Comparison of ENCODE assay signal across 8 mouse cellular contexts in genomic region chr1:86492095-86493070, GRCm38 (mm10). TPM values are rescaled to one million over a fixed set of nuclear protein-coding genes. Genes with fewer than 3 reads are reported as not detected.
A peak's percentile ranks its signal among the peaks of the same experiment; 100 is the strongest.
DNase-seq lines count a peak whose midpoint lies in the region; ATAC-seq and TF ChIP-seq lines count a peak whose summit lies in the region.

No protein-coding gene starts in this region.

- no peak for DNase-seq in midbrain, embryonic 10.5 days (ENCODE audit: low spot score)
- DNase-seq in midbrain, embryonic 11.5 days (ENCODE audit: low spot score, missing footprints), result no peak
- peak; percentile 64 to 80 for DNase-seq in spleen, postnatal 4 days (ENCODE audit: low spot score in 2 of 2)
- DNase-seq in right cerebral cortex, adult 2 months (ENCODE audit: low spot score in 2 of 2), result no peak
- DNase-seq in c-Kit-positive CD71-positive TER-119-positive erythroid progenitor cells, embryonic 14.5 days (ENCODE audit: low spot score), result no peak

- H3K4me3 ChIP-seq in midbrain, embryonic 10.5 days, result no peak overlapping the region
- H3K4me3 ChIP-seq in midbrain, embryonic 11.5 days (ENCODE audit: low read depth, low read length), result no peak overlapping the region
- no peak overlapping the region for H3K4me3 ChIP-seq in intestine, postnatal 0 days (ENCODE audit: low read depth, low read length)
- H3K4me3 ChIP-seq in lung, embryonic 16.5 days (ENCODE audit: low read length), result no peak overlapping the region

- WGBS in midbrain, embryonic 10.5 days, result 73% methylated on average over 9 of the region's 9 CpGs
- 70% methylated on average over 9 of the region's 9 CpGs for WGBS in midbrain, embryonic 11.5 days
- 58% methylated on average over 9 of the region's 9 CpGs for WGBS in intestine, postnatal 0 days
- WGBS in lung, embryonic 16.5 days, result 58% methylated on average over 9 of the region's 9 CpGs

- no peak overlapping the region for H3K9ac ChIP-seq in midbrain, embryonic 11.5 days (ENCODE audit: low read length)
- no peak overlapping the region for H3K9ac ChIP-seq in intestine, postnatal 0 days (ENCODE audit: low read depth, low read length)
- H3K9ac ChIP-seq in lung, embryonic 16.5 days (ENCODE audit: low read length), result peak overlapping the region; percentile 63

- 0 out of 2 replicates have a peak, but pooled peaks cover 3% of the 10 kb centered on the region for H3K36me3 ChIP-seq in midbrain, embryonic 10.5 days
- H3K36me3 ChIP-seq in midbrain, embryonic 11.5 days (ENCODE audit: control insufficient read depth, insufficient read depth, low read length), result no peaks in the 10 kb centered on the region
- H3K36me3 ChIP-seq in intestine, postnatal 0 days (ENCODE audit: control insufficient read depth, insufficient read depth), result no peaks in the 10 kb centered on the region
- no peaks in the 10 kb centered on the region for H3K36me3 ChIP-seq in lung, embryonic 16.5 days (ENCODE audit: control insufficient read depth, insufficient read depth, low read length)

- no peak for ATAC-seq in midbrain, embryonic 11.5 days (ENCODE audit: low FRiP score)
- ATAC-seq in erythroblast, adult 5-6 weeks (replicated peaks; ENCODE audit: low FRiP score, poor library complexity, severe bottlenecking), result peak; percentile 44
- no peak for ATAC-seq in intestine, postnatal 0 days
- peak; percentile 11 for ATAC-seq in lung, embryonic 16.5 days (ENCODE audit: low read depth)

- H3K27ac ChIP-seq in midbrain, embryonic 10.5 days (replicated peaks), result peak overlapping the region; percentile 72
- H3K27ac ChIP-seq in midbrain, embryonic 11.5 days (ENCODE audit: low read depth, low read length), result no peak overlapping the region
- peak overlapping the region; percentile 75 for H3K27ac ChIP-seq in intestine, postnatal 0 days (ENCODE audit: low read depth, low read length)
- H3K27ac ChIP-seq in lung, embryonic 16.5 days (ENCODE audit: low read length), result peak overlapping the region; percentile 99

- H3K4me2 ChIP-seq in midbrain, embryonic 11.5 days, result no peak overlapping the region
- no peak overlapping the region for H3K4me2 ChIP-seq in intestine, postnatal 0 days (replicated peaks; ENCODE audit: low read depth)
- 0 out of 2 replicates have a peak overlapping the region, but pooled peaks have one; percentile 24 for H3K4me2 ChIP-seq in lung, embryonic 16.5 days (ENCODE audit: low read depth, low read length)

- H3K27me3 ChIP-seq in midbrain, embryonic 10.5 days (ENCODE audit: low read depth, poor library complexity, severe bottlenecking), result no peaks in the 10 kb centered on the region
- H3K27me3 ChIP-seq in midbrain, embryonic 11.5 days (ENCODE audit: control insufficient read depth, insufficient read depth, low read length), result no peaks in the 10 kb centered on the region
- H3K27me3 ChIP-seq in intestine, postnatal 0 days (replicated peaks; ENCODE audit: control insufficient read depth, insufficient read depth, low read length), result no peaks in the 10 kb centered on the region
- no peaks in the 10 kb centered on the region for H3K27me3 ChIP-seq in lung, embryonic 16.5 days (ENCODE audit: control insufficient read depth, insufficient read depth, low read depth, low read length)

- H3K4me1 ChIP-seq in midbrain, embryonic 10.5 days, result peaks cover 28% of the 10 kb centered on the region
- peaks cover 8% of the 10 kb centered on the region; the same call in 1 of the 2 replicates for H3K4me1 ChIP-seq in midbrain, embryonic 11.5 days (ENCODE audit: control insufficient read depth, insufficient read depth, low read length)
- H3K4me1 ChIP-seq in intestine, postnatal 0 days (replicated peaks; ENCODE audit: control insufficient read depth, insufficient read depth, low read length), result peaks cover 18% of the 10 kb centered on the region
- H3K4me1 ChIP-seq in lung, embryonic 16.5 days (replicated peaks; ENCODE audit: control insufficient read depth, insufficient read depth, low read length), result peaks cover 38% of the 10 kb centered on the region

- H3K9me3 ChIP-seq in midbrain, embryonic 10.5 days (replicated peaks), result no peaks in the 10 kb centered on the region
- no peaks in the 10 kb centered on the region for H3K9me3 ChIP-seq in midbrain, embryonic 11.5 days (ENCODE audit: control insufficient read depth, low read length)
- H3K9me3 ChIP-seq in intestine, postnatal 0 days (ENCODE audit: control insufficient read depth), result no peaks in the 10 kb centered on the region
- H3K9me3 ChIP-seq in lung, embryonic 16.5 days (ENCODE audit: control insufficient read depth, low read length), result no peaks in the 10 kb centered on the region

- no peak for TF ChIP-seq CTCF in intestine, postnatal 0 days (IDR thresholded peaks at IDR 0.05; ENCODE audit: low read depth)

RNA-seq across cellular contexts. Expression of gene Ptma, which starts 34.1 kb away (rescaled TPM):
- polyA plus RNA-seq in midbrain, embryonic 10.5 days (2016; fragmentation: Nextera tagmentation; extraction: Ambion mirVana), result 2,732 and 2,904 TPM in 2 replicates
- polyA plus RNA-seq in midbrain, embryonic 11.5 days (2014; fragmentation: Nextera tagmentation; extraction: Ambion mirVana), result 3,090 and 3,352 TPM in 2 replicates
- total RNA-seq in erythroblast, adult 5-6 weeks (2015; ENCODE audit: low replicate concordance), result 1,027 and 1,158 TPM in 2 replicates
- 910 and 1,101 TPM in 2 replicates for total RNA-seq in erythroblast, adult 5-6 weeks (2017; ENCODE audit: low replicate concordance)
- polyA plus RNA-seq in intestine, postnatal 0 days (2015; fragmentation: Nextera tagmentation; extraction: Ambion mirVana), result 1,008 and 1,098 TPM in 2 replicates
- 2,358 and 2,609 TPM in 2 replicates for polyA plus RNA-seq in lung, embryonic 16.5 days (2015; fragmentation: Nextera tagmentation; extraction: Ambion mirVana)

Comparison
In these comparisons a context has a peak if more than half of its experiments do, and no peak if none do; other contexts are left out.
1. DNase-seq: peak in spleen, postnatal 4 days (2 of 2); none in midbrain, embryonic 10.5 days (single experiment), midbrain, embryonic 11.5 days (single experiment), right cerebral cortex, adult 2 months (0 of 2) and c-Kit-positive CD71-positive TER-119-positive erythroid progenitor cells, embryonic 14.5 days (single experiment).
2. ATAC-seq: peak in erythroblast, adult 5-6 weeks (single experiment) and lung, embryonic 16.5 days (single experiment); none in midbrain, embryonic 11.5 days (single experiment) and intestine, postnatal 0 days (single experiment).